Mouse (Mus musculus) forebrain, embryonic 12.5 days (tissue): ENCODE data around the gene Igsf21. TPM values are rescaled to one million over a fixed set of nuclear protein-coding genes. Genes with fewer than 3 reads are reported as not detected.

Source experiments
- ATAC-seq: fragments of 200-750 bp; cut with Nextera tagmentation; 2 replicates; pipeline ENCODE4 v1.8.0; 2017; ENCODE audit warnings: moderate TSS enrichment; ENCODE audit not compliant: low FRiP score
- H3K27ac ChIP-seq: fragments of 300-500 bp; sonication (generic); 2 replicates; pipeline ENCODE4 v1.5.1; 2016; ENCODE audit warnings: mild to moderate bottlenecking
- H3K27me3 ChIP-seq: fragments of 300-500 bp; sonication (generic); 2 replicates; pipeline ENCODE4 v1.6.1; 2016; ENCODE audit warnings: mild to moderate bottlenecking
- H3K36me3 ChIP-seq: fragments of 300-500 bp; sonication (generic); replicated peaks from 2 replicates; pipeline ENCODE4 v1.6.1; 2016; ENCODE audit warnings: mild to moderate bottlenecking
- H3K4me1 ChIP-seq: fragments of 300-500 bp; sonication (generic); 2 replicates; pipeline ENCODE4 v1.6.1; 2016
- H3K4me2 ChIP-seq: fragments of 300-500 bp; sonication (generic); 2 replicates; pipeline ENCODE4 v1.6.1; 2016; ENCODE audit warnings: mild to moderate bottlenecking, moderate library complexity
- H3K4me3 ChIP-seq: fragments of 300-500 bp; sonication (generic); replicated peaks from 2 replicates; pipeline ENCODE4 v1.5.1; 2016; ENCODE audit warnings: mild to moderate bottlenecking
- H3K9ac ChIP-seq: fragments of 300-500 bp; sonication (generic); 2 replicates; pipeline ENCODE4 v1.6.1; 2016; ENCODE audit warnings: mild to moderate bottlenecking
- H3K9me3 ChIP-seq: fragments of 300-500 bp; sonication (generic); 2 replicates; pipeline ENCODE4 v1.6.1; 2016
- WGBS: fragments of 180-500 bp; shearing (Covaris S2); methylation state at CpG from one replicate; pipeline ENCODE4 v1.1.7; 2016; 5-methylcytosine and 5-hydroxymethylcytosine counted together
- polyA plus RNA-seq: library from polyadenylated mRNA; unstranded; fragments of >200 nt; fragmentation: Nextera tagmentation; extraction: Ambion mirVana; gene quantifications from 2 replicates; pipeline ENCODE4 v1.2.1, GENCODE M21; 2016

The Igsf21 gene
- polyA plus RNA-seq, 1 experiment from 2014 or later, result 21.7 TPM

DNA sequence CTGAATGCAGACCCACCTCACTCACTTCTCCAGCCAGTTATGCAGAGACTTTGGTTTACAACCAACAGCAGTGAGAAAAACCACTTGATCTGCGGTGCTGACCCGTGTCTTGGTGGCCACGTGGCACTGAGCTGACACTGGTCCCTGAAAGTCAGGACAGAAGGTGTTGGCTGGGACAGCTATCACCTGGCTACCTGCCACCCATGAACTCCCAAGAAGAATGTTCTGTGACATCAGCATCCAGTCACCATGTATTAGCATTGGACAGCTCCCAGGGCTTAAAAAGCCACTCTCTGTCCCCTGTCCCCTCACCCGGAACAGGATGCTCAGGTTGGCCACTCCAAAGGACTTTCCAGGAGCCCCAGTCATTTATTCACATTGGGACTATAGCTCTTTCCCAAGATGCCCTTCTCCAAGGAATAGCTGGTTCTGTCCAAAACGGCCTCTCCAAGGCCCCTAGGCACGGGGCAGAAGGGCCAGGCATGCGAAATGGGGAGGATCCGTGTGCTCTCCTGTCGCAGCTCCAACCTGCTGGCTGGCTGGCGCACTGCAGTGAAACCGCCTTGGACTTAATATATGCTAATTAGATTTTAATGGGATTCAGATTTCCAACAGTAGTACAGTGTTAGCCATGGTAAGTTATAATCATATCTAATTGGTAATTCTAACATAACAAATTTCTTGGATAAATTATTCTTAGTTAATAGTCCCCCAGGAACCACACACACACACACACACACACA is 235.7 kb downstream of the Igsf21 start:
- 53% methylated on average over 11 of the region's 11 CpGs for WGBS
- H3K4me2 ChIP-seq, result no peak overlapping the region
- H3K36me3 ChIP-seq, result no peaks in the 10 kb centered on the region
- peaks cover 17% of the 10 kb centered on the region for H3K4me1 ChIP-seq
- peak; percentile 76 for ATAC-seq
- H3K9me3 ChIP-seq, result no peaks in the 10 kb centered on the region
- H3K4me3 ChIP-seq, result no peak overlapping the region
- H3K9ac ChIP-seq, result no peak overlapping the region
- H3K27me3 ChIP-seq, result peaks cover 4% of the 10 kb centered on the region; the same call in 1 of the 2 replicates
- no peak overlapping the region for H3K27ac ChIP-seq

DNA sequence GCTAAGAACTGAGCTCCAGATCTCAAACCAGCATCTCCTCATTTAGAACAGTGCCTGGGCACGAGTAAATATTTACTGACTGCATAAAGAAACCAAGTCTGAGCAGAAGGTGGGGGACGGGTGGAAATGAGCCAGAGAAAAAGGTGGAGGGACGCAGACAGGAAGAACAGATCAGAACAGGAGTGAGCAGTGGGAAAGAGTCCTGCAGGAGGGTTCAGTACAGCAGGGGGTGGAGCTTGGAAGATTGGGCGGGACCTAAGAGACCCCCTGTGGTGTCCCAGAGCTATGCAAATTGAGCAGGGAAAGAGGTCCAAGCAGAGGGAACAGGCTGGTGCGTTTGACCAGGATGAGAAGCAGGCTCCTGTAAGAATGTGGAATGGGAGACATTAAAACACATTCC is 241.7 kb downstream of the Igsf21 start:
- no peak for ATAC-seq
- Histone ChIP-seq H3K4me1 (peaks cover 36% of the 10 kb centered on the region), H3K9ac (no peak overlapping the region), H3K4me3 (no peak overlapping the region), H3K27ac (no peak overlapping the region), H3K36me3 (no peaks in the 10 kb centered on the region), H3K4me2 (peak overlapping the region; percentile 31), H3K27me3 (peaks cover 55% of the 10 kb centered on the region), H3K9me3 (no peaks in the 10 kb centered on the region)
- 24% methylated on average over 5 of the region's 5 CpGs for WGBS

DNA sequence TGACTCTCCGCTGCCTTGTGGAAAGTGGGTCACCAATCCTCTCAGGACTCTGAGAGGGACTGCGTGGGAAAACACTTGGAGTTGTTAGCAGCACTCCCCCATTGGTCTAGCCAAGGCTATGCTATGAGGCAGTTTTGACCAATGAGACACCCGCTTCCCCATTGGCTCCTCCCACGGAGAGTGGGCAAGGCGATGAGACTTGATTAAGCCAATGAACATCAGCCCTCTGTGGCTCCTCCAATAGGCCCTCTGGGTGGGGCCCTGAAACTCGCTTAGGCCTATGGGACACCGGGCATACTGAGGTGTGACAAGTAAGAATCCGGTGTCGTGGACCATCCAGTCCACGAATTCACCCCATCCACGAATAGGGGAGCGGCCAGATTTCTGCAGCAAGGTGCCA is 242.4 kb downstream of the Igsf21 start:
- Histone ChIP-seq H3K4me1 (peaks cover 36% of the 10 kb centered on the region), H3K36me3 (no peaks in the 10 kb centered on the region), H3K9me3 (no peaks in the 10 kb centered on the region), H3K4me3 (0 out of 2 replicates have a peak overlapping the region, but pooled peaks have one; percentile 1), H3K9ac (no peak overlapping the region), H3K4me2 (peak overlapping the region; percentile 31), H3K27ac (no peak overlapping the region), H3K27me3 (peaks cover 56% of the 10 kb centered on the region)
- 19% methylated on average over 12 of the region's 12 CpGs for WGBS
- peak; percentile 50; the same call in 1 of the 2 replicates for ATAC-seq

GRCm38 (mm10) chr4:140002069-140002468 is 244.5 kb downstream of the Igsf21 start:
- Histone ChIP-seq H3K4me1 (peaks cover 43% of the 10 kb centered on the region), H3K9ac (no peak overlapping the region), H3K4me2 (peak overlapping the region; percentile 19; the same call in 1 of the 2 replicates), H3K36me3 (no peaks in the 10 kb centered on the region), H3K27me3 (peaks cover 56% of the 10 kb centered on the region), H3K9me3 (no peaks in the 10 kb centered on the region), H3K4me3 (no peak overlapping the region), H3K27ac (no peak overlapping the region)
- ATAC-seq, result no peak
- WGBS, result 9% methylated on average over 12 of the region's 12 CpGs

DNA sequence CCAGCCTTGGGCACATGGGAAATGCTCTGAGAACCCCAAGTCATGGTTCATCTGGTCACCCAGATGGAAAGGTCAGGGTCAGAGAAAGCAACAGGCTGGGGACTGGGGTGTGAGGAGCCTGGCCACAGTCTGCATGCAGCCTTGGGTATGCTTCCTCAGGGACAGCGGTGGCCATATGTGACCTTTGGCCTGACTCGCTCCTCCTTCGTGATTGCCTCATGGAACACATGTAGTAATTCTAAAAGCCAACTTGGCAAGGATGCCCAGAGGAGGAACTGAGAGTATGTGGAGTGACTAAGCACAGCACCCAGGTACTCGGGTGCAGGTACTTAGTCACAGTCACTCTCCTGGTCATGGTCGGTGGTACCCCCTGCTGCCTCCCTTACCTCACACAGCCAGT is 245.7 kb downstream of the Igsf21 start:
- H3K9me3 ChIP-seq, result no peaks in the 10 kb centered on the region
- H3K27ac ChIP-seq, result no peak overlapping the region
- H3K4me2 ChIP-seq, result no peak overlapping the region
- 87% methylated on average over 5 of the region's 5 CpGs for WGBS
- no peaks in the 10 kb centered on the region for H3K36me3 ChIP-seq
- H3K4me3 ChIP-seq, result no peak overlapping the region
- no peak for ATAC-seq
- peaks cover 41% of the 10 kb centered on the region for H3K4me1 ChIP-seq
- no peak overlapping the region for H3K9ac ChIP-seq
- H3K27me3 ChIP-seq, result peaks cover 56% of the 10 kb centered on the region

GRCm38 (mm10) chr4:139999033-139999432 is 247.6 kb downstream of the Igsf21 start:
- peaks cover 40% of the 10 kb centered on the region for H3K27me3 ChIP-seq
- peaks cover 46% of the 10 kb centered on the region for H3K4me1 ChIP-seq
- H3K4me2 ChIP-seq, result no peak overlapping the region
- H3K36me3 ChIP-seq, result no peaks in the 10 kb centered on the region
- no peak overlapping the region for H3K9ac ChIP-seq
- H3K9me3 ChIP-seq, result no peaks in the 10 kb centered on the region
- ATAC-seq, result no peak
- no peak overlapping the region for H3K27ac ChIP-seq
- no peak overlapping the region for H3K4me3 ChIP-seq
- 45% methylated on average over 7 of the region's 7 CpGs for WGBS

DNA sequence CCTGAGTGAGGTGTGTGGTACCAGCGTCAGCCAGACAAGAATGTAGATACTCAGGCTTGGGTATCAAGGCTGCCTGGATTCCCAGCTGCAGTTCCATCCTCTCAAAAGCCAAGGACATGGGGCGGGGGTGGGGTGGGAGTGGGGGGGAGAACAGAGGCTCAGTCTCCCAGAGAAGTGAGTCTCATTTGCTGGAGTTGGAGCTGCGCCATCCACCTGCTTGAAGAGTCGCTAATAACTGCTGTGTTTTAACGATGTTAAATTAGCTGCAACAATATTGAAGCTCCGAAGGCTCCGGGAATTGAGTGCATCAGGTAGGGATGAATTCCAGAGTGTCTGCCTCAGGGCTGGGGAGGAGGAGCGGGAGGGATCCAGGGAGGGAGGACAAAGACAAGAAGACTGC is 250.9 kb downstream of the Igsf21 start:
- Histone ChIP-seq H3K27ac (0 out of 2 replicates have a peak overlapping the region, but pooled peaks have one; percentile 27), H3K36me3 (no peaks in the 10 kb centered on the region), H3K9me3 (no peaks in the 10 kb centered on the region), H3K27me3 (peaks cover 8% of the 10 kb centered on the region), H3K4me3 (no peak overlapping the region), H3K4me1 (peaks cover 39% of the 10 kb centered on the region), H3K4me2 (no peak overlapping the region), H3K9ac (no peak overlapping the region)
- 40% methylated on average over 8 of the region's 8 CpGs for WGBS
- ATAC-seq, result no peak; the same call in 1 of the 2 replicates

- no peaks in the 10 kb centered on the region for H3K9me3 ChIP-seq
- 10% methylated on average over 7 of the region's 16 CpGs for WGBS
- H3K4me1 ChIP-seq, result peaks cover 32% of the 10 kb centered on the region
- 0 out of 2 replicates have a peak, but pooled peaks cover 7% of the 10 kb centered on the region for H3K27me3 ChIP-seq
- no peak overlapping the region for H3K9ac ChIP-seq
- ATAC-seq, result peak; percentile 79
- H3K4me2 ChIP-seq, result peak overlapping the region; percentile 32
- H3K36me3 ChIP-seq, result no peaks in the 10 kb centered on the region
- peak overlapping the region; percentile 80 for H3K27ac ChIP-seq
- no peak overlapping the region for H3K4me3 ChIP-seq
Observed at GRCm38 (mm10) chr4:139993111-139993755, 253.4 kb downstream of the Igsf21 start.

- ATAC-seq, result no peak
- H3K27me3 ChIP-seq, result 0 out of 2 replicates have a peak, but pooled peaks cover 11% of the 10 kb centered on the region
- H3K27ac ChIP-seq, result peak overlapping the region; percentile 5; the same call in 1 of the 2 replicates
- no peak overlapping the region for H3K9ac ChIP-seq
- WGBS, result 18% methylated on average over 7 of the region's 7 CpGs
- H3K4me1 ChIP-seq, result peaks cover 22% of the 10 kb centered on the region
- no peak overlapping the region for H3K4me2 ChIP-seq
- no peaks in the 10 kb centered on the region for H3K36me3 ChIP-seq
- H3K4me3 ChIP-seq, result no peak overlapping the region
- no peaks in the 10 kb centered on the region for H3K9me3 ChIP-seq
Observed at GRCm38 (mm10) chr4:139986913-139987312, 259.7 kb downstream of the Igsf21 start.

DNA sequence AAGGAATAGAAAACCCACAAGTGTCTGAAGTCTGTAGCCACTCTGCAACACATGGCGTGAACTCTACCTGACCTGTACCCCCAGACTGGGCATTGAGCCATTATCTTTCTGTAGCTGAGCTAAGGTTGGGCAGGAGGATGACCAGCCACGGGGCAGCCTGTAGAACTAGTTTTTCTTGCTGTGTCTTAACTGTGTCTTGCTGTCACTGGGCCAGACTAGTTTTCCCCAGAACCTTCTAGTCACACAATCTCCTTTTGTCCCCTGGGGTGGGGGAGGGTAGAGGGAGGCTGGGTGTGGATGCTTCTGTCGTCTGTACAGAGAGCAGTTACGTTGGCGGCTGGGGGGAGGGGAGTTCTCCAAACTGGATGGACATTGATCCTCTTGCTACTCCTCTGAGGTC is 267.9 kb downstream of the Igsf21 start:
- H3K4me3 ChIP-seq, result no peak overlapping the region
- H3K4me2 ChIP-seq, result no peak overlapping the region
- no peak overlapping the region for H3K9ac ChIP-seq
- no peak for ATAC-seq
- 45% methylated on average over 5 of the region's 5 CpGs for WGBS
- no peaks in the 10 kb centered on the region for H3K36me3 ChIP-seq
- H3K4me1 ChIP-seq, result peaks cover 31% of the 10 kb centered on the region
- no peaks in the 10 kb centered on the region for H3K27me3 ChIP-seq
- H3K27ac ChIP-seq, result no peak overlapping the region
- no peaks in the 10 kb centered on the region for H3K9me3 ChIP-seq

GRCm38 (mm10) chr4:139977308-139977781 is 269.2 kb downstream of the Igsf21 start:
- no peaks in the 10 kb centered on the region for H3K9me3 ChIP-seq
- WGBS, result 13% methylated on average over 5 of the region's 5 CpGs
- H3K4me3 ChIP-seq, result no peak overlapping the region
- H3K4me2 ChIP-seq, result no peak overlapping the region
- peak overlapping the region; percentile 54; the same call in 1 of the 2 replicates for H3K27ac ChIP-seq
- peaks cover 26% of the 10 kb centered on the region for H3K4me1 ChIP-seq
- no peaks in the 10 kb centered on the region for H3K36me3 ChIP-seq
- no peaks in the 10 kb centered on the region for H3K27me3 ChIP-seq
- ATAC-seq, result no peak
- H3K9ac ChIP-seq, result no peak overlapping the region
